Mouse (Mus musculus) hindbrain, embryonic 10.5 days (tissue): ENCODE results near the gene Rtbdn. TPM values are rescaled to one million over a fixed set of nuclear protein-coding genes. Genes with fewer than 3 reads are reported as not detected.

Experiments used
- DNase-seq: peaks from one replicate; pipeline ENCODE4 v3.0.0-alpha.2; 2017; ENCODE audit warnings: low spot score
- H3K27ac ChIP-seq: fragments of 300-500 bp; sonication (generic); 2 replicates; pipeline ENCODE4 v1.5.1; 2016; ENCODE audit warnings: mild to moderate bottlenecking, moderate library complexity
- H3K27me3 ChIP-seq: fragments of 300-500 bp; sonication (generic); 2 replicates; pipeline ENCODE4 v1.6.1; 2016; ENCODE audit warnings: mild to moderate bottlenecking; ENCODE audit not compliant: poor library complexity, insufficient read depth, severe bottlenecking
- H3K36me3 ChIP-seq: fragments of 300-500 bp; sonication (generic); 2 replicates; pipeline ENCODE4 v1.6.1; 2016; ENCODE audit warnings: mild to moderate bottlenecking, moderate library complexity
- H3K4me1 ChIP-seq: fragments of 300-500 bp; sonication (generic); replicated peaks from 2 replicates; pipeline ENCODE4 v1.6.1; 2016; ENCODE audit warnings: mild to moderate bottlenecking
- H3K4me3 ChIP-seq: fragments of 300-500 bp; sonication (generic); 2 replicates; pipeline ENCODE4 v1.5.1; 2016; ENCODE audit warnings: mild to moderate bottlenecking, moderate library complexity
- H3K9me3 ChIP-seq: fragments of 300-500 bp; sonication (generic); 2 replicates; pipeline ENCODE4 v1.6.1; 2016; ENCODE audit warnings: mild to moderate bottlenecking, moderate library complexity
- WGBS: fragments of 180-500 bp; shearing (Covaris S2); methylation state at CpG from one replicate; pipeline ENCODE4 v1.1.7; 2016; 5-methylcytosine and 5-hydroxymethylcytosine counted together
- polyA plus RNA-seq: library from polyadenylated mRNA; unstranded; fragments of >200 nt; fragmentation: Nextera tagmentation; extraction: Ambion mirVana; gene quantifications from 2 replicates; pipeline ENCODE4 v1.2.1, GENCODE M21; 2016

The Rtbdn gene
- polyA plus RNA-seq, 1 experiment from 2014 or later: 0.55 TPM

DNA sequence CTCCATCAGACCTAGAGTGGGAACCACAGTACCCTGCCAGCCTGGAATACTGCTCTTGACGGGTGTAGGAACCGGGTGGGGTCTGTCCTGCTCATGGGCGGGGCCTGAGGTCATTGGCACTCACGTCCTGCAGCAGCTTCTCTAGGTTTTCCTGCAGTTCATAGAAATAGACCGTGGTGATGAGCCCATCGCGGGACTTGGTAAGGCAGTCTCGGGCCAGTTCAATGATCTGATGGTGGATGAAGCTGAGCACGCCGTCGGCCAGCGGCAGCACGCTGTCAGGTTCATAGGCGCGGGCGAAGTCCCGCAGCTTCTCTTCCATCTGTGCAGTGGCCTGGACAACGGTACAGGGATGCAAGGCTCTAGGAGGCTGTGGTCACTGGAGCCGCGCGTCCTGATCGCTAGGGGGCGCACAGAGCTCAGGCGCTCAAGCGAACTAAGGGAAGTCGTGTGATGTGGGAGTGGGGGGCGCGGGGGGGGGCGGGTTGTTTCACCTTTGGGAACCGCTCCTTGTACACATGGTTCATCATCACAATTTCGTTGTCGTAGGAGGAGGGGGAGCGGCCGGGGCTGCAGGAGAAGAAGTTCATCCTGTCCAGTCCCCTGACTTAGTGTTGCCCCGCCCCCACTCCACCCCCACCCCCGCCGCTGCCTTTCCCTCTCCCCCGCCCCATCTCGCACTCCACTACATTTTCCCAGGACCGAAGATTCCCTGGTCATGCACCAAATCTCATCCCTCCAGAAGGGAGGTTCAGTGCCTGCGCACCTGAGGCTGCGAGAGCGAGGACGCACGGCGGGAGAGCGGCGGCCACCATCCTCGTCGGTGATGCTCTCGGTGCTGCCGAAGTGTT, 18.1 kb upstream of the Rtbdn start:
- peaks cover 15% of the 10 kb centered on the region for H3K4me1 ChIP-seq
- H3K36me3 ChIP-seq: peaks cover 2% of the 10 kb centered on the region; the same call in 1 of the 2 replicates
- no peaks in the 10 kb centered on the region for H3K9me3 ChIP-seq
- WGBS: 2% methylated on average over 52 of the region's 52 CpGs
- no peak overlapping the region for H3K27ac ChIP-seq
- H3K4me3 ChIP-seq: peak overlapping the region; percentile 55
- peaks cover 75% of the 10 kb centered on the region for H3K27me3 ChIP-seq
- peak; percentile 84 for DNase-seq

DNA sequence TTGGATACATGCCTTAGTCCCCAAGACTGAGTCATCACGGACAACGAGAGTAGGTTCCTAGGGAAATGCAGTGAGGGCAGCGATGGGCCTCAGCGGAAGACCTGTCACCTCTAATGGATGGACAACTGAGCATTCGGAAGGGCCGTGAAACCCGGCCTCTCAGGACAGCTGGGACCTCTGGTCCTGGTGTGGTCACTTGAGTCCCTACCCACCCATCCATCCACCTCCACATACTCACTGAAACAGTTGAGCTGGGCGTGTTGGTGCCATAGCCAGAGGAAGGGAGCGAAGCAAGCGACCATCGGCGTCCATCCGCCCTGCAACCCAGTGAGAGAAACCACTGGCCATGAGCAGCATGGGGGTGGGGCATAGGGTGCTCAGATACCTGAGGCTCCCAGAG, 16.2 kb upstream of the Rtbdn start:
- Histone ChIP-seq H3K9me3 (no peaks in the 10 kb centered on the region), H3K4me1 (peaks cover 34% of the 10 kb centered on the region), H3K36me3 (no peaks in the 10 kb centered on the region; the same call in 1 of the 2 replicates), H3K27ac (no peak overlapping the region), H3K4me3 (no peak overlapping the region), H3K27me3 (peaks cover 82% of the 10 kb centered on the region)
- DNase-seq: no peak
- WGBS: 89% methylated on average over 13 of the region's 13 CpGs

DNA sequence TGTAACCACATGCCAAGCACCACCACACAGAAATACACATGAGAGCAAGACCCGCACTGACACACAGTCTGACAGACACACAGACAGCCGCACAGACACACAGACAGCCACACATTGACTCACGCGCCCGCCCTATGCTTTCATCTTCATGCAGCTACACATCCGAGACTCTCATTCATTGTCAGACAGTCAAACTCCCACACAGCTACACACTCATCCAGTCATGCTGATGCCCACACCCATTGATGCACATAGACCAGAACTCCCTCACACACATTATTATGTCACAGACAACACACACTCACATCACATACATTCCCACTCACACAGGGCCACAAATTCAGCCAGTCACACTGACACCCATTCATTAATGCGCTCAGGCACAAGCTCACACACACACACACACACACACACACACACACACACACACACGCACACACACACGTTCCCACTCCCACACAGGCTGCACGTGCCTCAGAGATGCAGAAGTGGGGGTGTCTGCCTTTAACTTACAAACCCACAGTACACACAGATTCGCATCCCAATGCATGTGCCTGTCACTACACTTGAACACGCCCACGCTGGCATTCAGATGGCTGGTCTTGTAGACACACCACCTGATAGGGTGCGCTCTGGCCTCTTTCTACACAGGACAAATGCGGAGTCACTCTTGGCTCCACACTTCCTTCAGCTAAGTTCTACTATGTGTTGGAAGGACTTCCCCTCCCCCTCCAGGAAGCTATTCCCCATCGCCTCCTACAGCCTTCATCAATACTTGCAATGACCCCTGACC, 12.8 kb upstream of the Rtbdn start:
- DNase-seq: no peak
- H3K36me3 ChIP-seq: no peaks in the 10 kb centered on the region
- WGBS: 82% methylated on average over 16 of the region's 16 CpGs
- H3K27me3 ChIP-seq: peaks cover 94% of the 10 kb centered on the region
- peaks cover 45% of the 10 kb centered on the region for H3K4me1 ChIP-seq
- H3K4me3 ChIP-seq: peak overlapping the region; percentile 23; the same call in 1 of the 2 replicates
- no peak overlapping the region for H3K27ac ChIP-seq
- no peaks in the 10 kb centered on the region for H3K9me3 ChIP-seq

DNA sequence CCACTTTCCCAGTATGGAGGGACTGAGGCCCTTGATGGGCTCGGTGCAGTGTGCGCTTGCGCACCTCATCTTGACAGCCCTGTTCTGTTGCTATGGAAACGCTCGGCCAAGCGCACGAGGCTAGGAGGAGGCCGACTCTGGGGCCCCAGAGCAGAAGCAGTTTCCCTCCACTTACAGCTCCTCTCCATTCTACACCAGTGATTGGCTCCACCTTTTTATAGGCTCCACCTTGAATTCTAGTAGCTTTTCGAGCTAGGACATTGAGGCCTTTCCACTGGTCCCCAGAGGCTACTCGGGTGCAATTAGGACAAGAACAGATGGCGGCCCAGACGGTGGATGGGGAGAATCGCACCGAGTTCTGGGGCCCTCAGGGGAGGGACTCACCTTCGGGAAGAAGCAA, 11.9 kb upstream of the Rtbdn start:
- H3K4me1 ChIP-seq: peaks cover 40% of the 10 kb centered on the region
- peak; percentile 80 for DNase-seq
- 1% methylated on average over 15 of the region's 15 CpGs for WGBS
- no peak overlapping the region for H3K27ac ChIP-seq
- H3K27me3 ChIP-seq: peaks cover 92% of the 10 kb centered on the region
- no peaks in the 10 kb centered on the region for H3K9me3 ChIP-seq
- peak overlapping the region; percentile 70 for H3K4me3 ChIP-seq
- no peaks in the 10 kb centered on the region for H3K36me3 ChIP-seq

DNA sequence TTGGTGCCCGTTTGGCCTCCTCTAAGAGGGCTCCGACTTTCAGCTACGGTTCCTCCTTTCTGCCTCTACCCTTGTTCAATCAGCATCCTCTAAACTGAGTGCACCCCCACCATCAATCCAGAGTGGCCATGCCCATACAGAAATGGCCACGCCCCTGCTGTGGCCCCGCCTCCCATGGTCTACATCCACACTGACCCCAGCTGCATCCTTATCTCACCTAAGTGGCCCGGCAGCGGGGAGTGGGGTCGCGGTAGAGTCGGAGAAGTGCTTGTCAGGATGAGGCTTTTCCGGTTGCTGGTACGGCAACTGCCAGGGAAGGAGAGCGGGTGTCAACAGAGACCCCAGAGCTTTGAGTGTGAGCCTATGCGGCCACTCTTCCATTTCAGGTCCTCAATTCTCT, 11.3 kb upstream of the Rtbdn start:
- Histone ChIP-seq H3K27me3 (peaks cover 87% of the 10 kb centered on the region), H3K27ac (0 out of 2 replicates have a peak overlapping the region, but pooled peaks have one; percentile 24), H3K9me3 (no peaks in the 10 kb centered on the region), H3K36me3 (no peaks in the 10 kb centered on the region), H3K4me1 (peaks cover 40% of the 10 kb centered on the region), H3K4me3 (peak overlapping the region; percentile 70)
- WGBS: 4% methylated on average over 14 of the region's 14 CpGs
- peak; percentile 31 for DNase-seq

DNA sequence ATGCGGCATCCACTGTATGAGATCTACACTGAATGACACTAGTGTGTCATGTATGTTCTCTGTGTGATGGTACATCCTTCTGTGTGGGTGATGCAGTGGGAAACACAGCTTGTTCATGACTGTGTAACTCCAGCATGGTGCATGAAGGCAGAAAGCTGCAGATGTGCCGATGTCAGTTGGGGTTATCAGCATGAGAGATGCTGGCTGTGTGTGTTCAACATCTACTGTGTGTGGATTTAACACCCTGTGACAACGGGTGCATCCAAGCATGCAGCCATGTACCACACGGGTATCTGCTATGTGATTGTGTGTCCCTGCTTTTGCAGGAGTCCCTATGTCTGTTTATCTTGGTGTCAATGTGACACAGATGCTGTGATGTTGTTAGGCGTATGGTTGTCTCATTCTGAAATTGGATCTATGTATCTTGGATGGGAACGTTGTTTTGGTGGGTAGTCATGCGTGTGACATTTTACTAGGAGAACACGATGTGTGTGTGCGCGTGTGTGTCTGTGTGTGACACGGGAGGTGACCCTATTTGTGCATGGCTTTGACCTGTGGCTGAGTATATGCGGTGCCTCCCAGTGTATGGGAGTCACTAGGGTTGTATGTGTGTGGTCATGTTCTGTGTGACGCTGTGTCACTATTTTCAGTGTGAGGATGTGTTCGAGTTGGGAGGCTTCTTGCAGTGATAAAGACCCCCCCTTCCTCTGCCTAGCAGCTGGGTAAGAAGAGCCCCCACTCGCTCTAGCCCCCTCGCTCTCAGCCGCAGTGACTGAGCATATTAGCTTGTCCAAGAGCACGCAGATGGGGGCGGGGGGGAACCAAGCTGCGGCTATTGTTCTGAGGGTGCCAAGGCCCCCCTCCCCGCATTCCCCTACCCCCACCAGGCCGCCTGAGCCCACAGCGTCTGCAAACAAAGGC, 10.5 kb upstream of the Rtbdn start:
- DNase-seq: no peak
- peaks cover 40% of the 10 kb centered on the region for H3K4me1 ChIP-seq
- peaks cover 85% of the 10 kb centered on the region for H3K27me3 ChIP-seq
- peak overlapping the region; percentile 70 for H3K4me3 ChIP-seq
- H3K9me3 ChIP-seq: no peaks in the 10 kb centered on the region
- peak overlapping the region; percentile 85 for H3K27ac ChIP-seq
- WGBS: 19% methylated on average over 23 of the region's 23 CpGs
- no peaks in the 10 kb centered on the region for H3K36me3 ChIP-seq

DNA sequence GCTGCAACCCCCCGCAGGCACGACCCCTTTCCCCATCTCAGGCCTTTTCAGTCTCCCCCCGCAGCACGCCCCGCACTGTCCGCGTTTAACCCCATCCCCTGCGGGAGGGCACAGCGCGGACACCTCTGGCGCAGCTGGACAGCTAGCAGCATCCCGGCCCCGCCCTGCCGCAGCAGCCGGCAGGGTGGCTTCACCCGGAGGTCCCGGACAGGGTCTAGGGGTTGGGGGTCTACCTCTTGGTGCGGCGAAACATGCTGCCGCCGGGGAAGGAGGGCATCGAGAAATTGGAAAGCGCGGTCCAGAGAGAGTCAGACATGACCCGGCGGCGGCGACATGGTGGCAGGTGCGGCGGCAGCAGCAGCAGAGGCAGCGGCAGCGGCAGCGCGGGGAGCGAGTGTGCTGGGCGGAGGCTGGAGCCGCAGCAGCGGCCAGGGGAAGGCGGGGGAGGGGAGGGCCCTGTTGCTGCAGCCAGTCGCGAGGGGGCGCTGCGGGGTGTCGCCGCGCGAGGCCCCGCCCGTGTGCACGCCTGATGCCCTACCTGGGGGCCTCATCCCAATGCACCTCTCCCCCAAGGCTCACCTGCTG, 9.7 kb upstream of the Rtbdn start, which contains the start of gene Mast1:
Mast1 (minus strand) TSS at position 398 of the 585 bp plus-strand sequence.
- Histone ChIP-seq H3K4me3 (peak within 1 kb of the TSS; percentile 70), H3K27me3 (peaks cover 81% of the 10 kb centered on the region), H3K27ac (peak within 1 kb of the TSS; percentile 85), H3K9me3 (no peaks in the 10 kb centered on the region), H3K4me1 (peaks cover 40% of the 10 kb centered on the region), H3K36me3 (no peaks in the 10 kb centered on the region)
- under 1% methylated on average over 50 of the region's 50 CpGs for WGBS
- DNase-seq: peak; percentile 75

DNA sequence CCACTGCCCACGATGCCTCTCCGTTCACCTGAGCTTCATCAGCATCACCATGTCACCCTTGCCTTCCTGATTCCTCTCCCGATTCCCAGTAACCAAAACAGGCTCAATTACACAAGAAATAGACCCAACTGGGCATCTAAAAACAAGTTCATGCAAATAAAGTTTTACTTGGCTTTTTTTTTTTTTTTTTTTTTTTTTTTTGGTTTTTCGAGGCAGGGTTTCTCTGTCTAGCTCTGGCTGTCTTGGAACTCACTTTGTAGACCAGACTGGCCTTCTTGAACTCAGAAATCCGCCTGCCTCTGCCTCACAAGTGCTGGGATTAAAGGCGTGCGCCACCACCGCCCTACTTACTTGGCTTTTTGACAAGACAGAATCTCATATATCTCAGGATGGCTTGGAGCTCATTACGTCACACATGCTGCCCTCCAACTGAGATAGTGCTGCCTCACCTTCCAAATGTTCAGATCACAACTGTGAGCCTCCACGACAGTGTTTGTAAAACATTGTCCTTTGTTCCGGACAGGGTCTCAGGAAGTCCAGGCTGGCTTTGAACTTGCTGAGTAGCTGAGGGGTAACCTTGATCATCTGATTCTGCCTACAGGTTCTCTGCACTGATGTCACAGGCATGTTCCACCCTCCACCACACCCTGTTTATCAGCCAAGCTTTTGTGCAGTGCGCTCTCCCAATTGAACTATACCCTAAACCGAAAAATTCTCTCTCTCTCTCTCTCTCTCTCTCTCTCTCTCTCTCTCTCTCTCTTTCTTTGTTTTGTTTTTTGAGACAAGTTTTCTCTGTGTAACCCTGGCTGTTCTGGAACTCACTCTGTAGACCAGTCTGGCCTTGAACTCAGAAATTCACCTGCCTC, 8.9 kb upstream of the Rtbdn start:
- peak overlapping the region; percentile 85 for H3K27ac ChIP-seq
- H3K4me1 ChIP-seq: peaks cover 40% of the 10 kb centered on the region
- 66% methylated on average over 13 of the region's 13 CpGs for WGBS
- H3K36me3 ChIP-seq: no peaks in the 10 kb centered on the region
- H3K27me3 ChIP-seq: peaks cover 77% of the 10 kb centered on the region
- H3K4me3 ChIP-seq: peak overlapping the region; percentile 70
- H3K9me3 ChIP-seq: no peaks in the 10 kb centered on the region
- no peak for DNase-seq

DNA sequence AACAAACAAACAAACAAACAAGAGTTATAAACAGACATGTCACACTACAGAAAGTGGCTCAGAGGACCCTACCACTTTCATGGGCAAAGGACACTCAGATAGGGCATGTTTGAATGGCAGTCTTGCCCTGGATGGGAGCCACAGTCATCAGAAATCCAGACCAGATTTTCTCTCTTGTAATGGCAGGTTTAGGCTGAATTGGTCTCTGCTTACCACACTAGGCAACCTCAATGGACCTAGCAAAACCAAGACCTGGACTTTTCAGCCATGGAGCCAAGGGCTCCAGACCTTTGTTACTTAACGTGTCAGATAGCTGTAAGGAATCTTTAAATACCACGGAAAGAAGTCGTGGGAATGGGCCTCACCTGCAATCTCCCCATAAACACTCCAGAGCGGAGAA, 3.1 kb upstream of the Rtbdn start:
- H3K4me3 ChIP-seq: no peak overlapping the region
- DNase-seq: no peak
- H3K4me1 ChIP-seq: peaks cover 32% of the 10 kb centered on the region
- no peaks in the 10 kb centered on the region for H3K9me3 ChIP-seq
- no peak overlapping the region for H3K27ac ChIP-seq
- H3K27me3 ChIP-seq: peaks cover 79% of the 10 kb centered on the region
- H3K36me3 ChIP-seq: no peaks in the 10 kb centered on the region
- WGBS: 23% methylated on average over 4 of the region's 4 CpGs

DNA sequence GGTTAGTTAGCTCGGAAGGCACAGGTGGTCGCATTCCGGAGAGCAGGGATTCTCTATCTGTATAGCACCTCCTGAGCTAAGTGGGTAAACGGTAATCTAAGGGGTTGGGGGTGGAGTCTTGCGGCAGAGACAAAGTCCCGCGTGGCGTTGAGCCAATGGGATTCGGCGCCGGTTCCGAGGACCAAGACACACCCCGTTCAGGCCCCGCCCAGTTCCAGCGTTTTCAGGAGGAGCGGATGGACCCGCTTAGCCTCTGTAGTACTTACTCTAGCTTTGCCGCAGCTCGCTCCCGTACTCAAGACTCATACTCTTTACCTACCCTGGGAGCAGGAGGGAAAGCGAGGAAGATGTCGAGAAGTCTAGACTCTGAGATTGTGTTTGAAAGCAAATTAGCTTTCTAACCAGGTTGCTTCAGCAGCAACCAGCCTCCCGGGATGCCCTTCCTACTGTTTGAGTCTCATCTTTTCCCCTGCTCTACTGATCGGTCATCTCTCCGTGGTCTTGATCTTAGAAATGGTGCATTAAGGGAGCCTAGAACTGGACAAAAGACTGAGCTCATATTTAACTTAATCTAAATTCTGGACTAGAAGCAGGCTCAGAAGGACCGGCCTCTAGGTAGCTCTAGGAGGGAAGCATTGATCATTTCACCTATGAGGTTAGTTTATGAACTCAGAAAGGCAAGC, 2.2 kb upstream of the Rtbdn start:
- H3K27me3 ChIP-seq: peaks cover 81% of the 10 kb centered on the region
- no peak overlapping the region for H3K27ac ChIP-seq
- WGBS: 3% methylated on average over 26 of the region's 26 CpGs
- no peaks in the 10 kb centered on the region for H3K36me3 ChIP-seq
- peak overlapping the region; percentile 73 for H3K4me3 ChIP-seq
- H3K4me1 ChIP-seq: peaks cover 32% of the 10 kb centered on the region
- no peaks in the 10 kb centered on the region for H3K9me3 ChIP-seq
- DNase-seq: peak; percentile 73

DNA sequence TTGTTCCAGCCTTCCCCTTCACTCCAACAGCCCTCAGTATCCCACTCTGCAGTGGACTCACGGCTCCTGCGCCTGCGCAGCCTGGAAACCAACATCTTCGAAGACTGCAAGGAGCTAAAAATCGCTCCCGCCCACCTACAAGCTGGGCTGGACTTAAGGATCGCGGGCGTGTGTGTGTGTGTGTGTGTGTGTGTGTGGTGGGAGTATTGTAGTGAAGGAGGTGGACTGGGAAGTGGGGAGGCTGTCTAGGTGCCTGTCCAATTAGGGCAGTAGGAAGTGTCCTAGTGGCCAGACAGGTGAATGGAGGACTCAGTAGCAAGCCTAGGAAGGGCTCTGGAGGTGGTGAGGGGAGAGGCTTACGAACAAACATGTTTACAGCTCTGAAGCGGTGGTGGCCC, 1.6 kb upstream of the Rtbdn start:
- H3K27ac ChIP-seq: no peak overlapping the region
- no peaks in the 10 kb centered on the region for H3K36me3 ChIP-seq
- WGBS: 4% methylated on average over 11 of the region's 11 CpGs
- H3K4me1 ChIP-seq: peaks cover 32% of the 10 kb centered on the region
- H3K27me3 ChIP-seq: peaks cover 83% of the 10 kb centered on the region
- H3K4me3 ChIP-seq: peak overlapping the region; percentile 73
- DNase-seq: no peak
- H3K9me3 ChIP-seq: no peaks in the 10 kb centered on the region
